Mouse (Mus musculus): ENCODE results near the gene Rbm41. TPM values are rescaled to one million over a fixed set of nuclear protein-coding genes. Genes with fewer than 3 reads are reported as not detected.

Rbm41 gene
- polyA plus RNA-seq, 1 experiment from 2014 or later: 3.9 TPM

DNA sequence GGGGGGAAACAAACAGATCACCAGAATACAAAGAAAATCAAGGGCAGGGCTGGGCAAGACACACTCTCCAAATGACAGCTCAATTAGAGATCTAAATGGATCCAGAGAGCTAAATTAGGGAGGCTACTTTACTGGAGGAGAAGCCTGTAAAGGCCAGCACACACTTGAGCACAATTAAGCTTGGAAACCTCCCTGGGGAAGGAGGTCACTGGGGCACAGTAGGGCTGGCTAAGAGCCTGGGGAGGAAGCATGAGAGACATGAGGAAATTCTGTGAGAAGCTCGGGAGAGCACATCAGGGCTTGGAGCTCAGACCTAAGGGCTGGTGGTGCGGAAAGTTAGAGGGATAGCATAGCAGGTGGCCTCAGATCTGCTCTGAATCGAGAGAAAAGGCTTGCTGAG lies 120.5 kb downstream of the Rbm41 start:
- Histone ChIP-seq H3K36me3 (ENCODE audit: control insufficient read depth, insufficient read depth, low read length) (no peaks in the 10 kb centered on the region), H3K9ac (ENCODE audit: low read depth, low read length) (no peak overlapping the region), H3K4me2 (no peak overlapping the region), H3K4me3 (ENCODE audit: low read depth, low read length) (no peak overlapping the region), H3K9me3 (ENCODE audit: control insufficient read depth, low read length) (no peaks in the 10 kb centered on the region), H3K4me1 (replicated peaks; ENCODE audit: control insufficient read depth, insufficient read depth, low read length) (no peaks in the 10 kb centered on the region), H3K27ac (ENCODE audit: low read depth, low read length) (no peak overlapping the region), H3K27me3 (replicated peaks; ENCODE audit: control insufficient read depth, insufficient read depth, low read length) (peaks cover 4% of the 10 kb centered on the region; the same call in 1 of the 2 replicates)
- 49% methylated on average over 3 of the region's 3 CpGs for WGBS
- DNase-seq (ENCODE audit: low spot score) (no peak), ATAC-seq (replicated peaks; ENCODE audit: low FRiP score) (no peak)

DNA sequence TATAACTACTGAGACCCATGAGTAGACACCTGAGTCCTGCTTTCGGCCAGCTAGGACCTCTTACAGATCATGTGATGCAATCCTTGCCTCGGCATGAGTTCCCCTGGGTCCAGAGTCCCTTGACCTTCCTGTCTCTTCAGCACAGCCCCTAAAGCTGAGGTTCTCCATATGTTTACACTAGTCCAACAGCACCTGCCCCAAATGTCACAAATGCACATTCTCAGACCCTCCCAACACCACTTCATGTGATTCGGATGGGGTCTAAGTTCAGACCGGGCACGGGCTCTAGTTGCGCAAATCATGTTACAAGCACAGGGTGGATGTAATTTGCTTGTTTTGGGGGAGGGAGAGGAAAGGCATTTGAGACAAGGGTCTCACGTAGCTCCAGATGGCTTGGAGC lies 121.3 kb downstream of the Rbm41 start:
- ATAC-seq (replicated peaks; ENCODE audit: low FRiP score): 0 out of 2 replicates have a peak, but pooled peaks have one; percentile 34
- DNase-seq (ENCODE audit: low spot score): no peak
- 68% methylated on average over 7 of the region's 7 CpGs for WGBS
- H3K36me3 ChIP-seq (ENCODE audit: control insufficient read depth, insufficient read depth, low read length): no peaks in the 10 kb centered on the region
- H3K27ac ChIP-seq (ENCODE audit: low read depth, low read length): no peak overlapping the region
- H3K4me2 ChIP-seq: no peak overlapping the region
- H3K4me1 ChIP-seq (replicated peaks; ENCODE audit: control insufficient read depth, insufficient read depth, low read length): no peaks in the 10 kb centered on the region
- H3K9ac ChIP-seq (ENCODE audit: low read depth, low read length): no peak overlapping the region
- no peaks in the 10 kb centered on the region for H3K9me3 ChIP-seq (ENCODE audit: control insufficient read depth, low read length)
- peaks cover 4% of the 10 kb centered on the region; the same call in 1 of the 2 replicates for H3K27me3 ChIP-seq (replicated peaks; ENCODE audit: control insufficient read depth, insufficient read depth, low read length)
- H3K4me3 ChIP-seq (ENCODE audit: low read depth, low read length): no peak overlapping the region

GRCm38 (mm10) chrX:139870938-139871791 lies 127.2 kb downstream of the Rbm41 start, which contains the start of gene Morc4:
TSS of gene Morc4 (minus strand) at chrX:139871677.
- Histone ChIP-seq H3K4me2 (peak within 1 kb of the TSS; percentile 63), H3K4me1 (replicated peaks; ENCODE audit: control insufficient read depth, insufficient read depth, low read length) (no peaks in the 10 kb centered on the region), H3K27me3 (replicated peaks; ENCODE audit: control insufficient read depth, insufficient read depth, low read length) (no peaks in the 10 kb centered on the region), H3K27ac (ENCODE audit: low read depth, low read length) (no peak within 1 kb of the TSS), H3K4me3 (ENCODE audit: low read depth, low read length) (peak within 1 kb of the TSS; percentile 66), H3K36me3 (ENCODE audit: control insufficient read depth, insufficient read depth, low read length) (no peaks in the 10 kb centered on the region), H3K9ac (ENCODE audit: low read depth, low read length) (peak within 1 kb of the TSS; percentile 59), H3K9me3 (ENCODE audit: control insufficient read depth, low read length) (no peaks in the 10 kb centered on the region)
- peak; percentile 82 for ATAC-seq (replicated peaks; ENCODE audit: low FRiP score)
- WGBS: 22% methylated on average over 60 of the region's 87 CpGs
- peak; percentile 54 for DNase-seq (ENCODE audit: low spot score)

GRCm38 (mm10) chrX:139870300-139870711 lies 128.1 kb downstream of the Rbm41 start:
- Histone ChIP-seq H3K9me3 (ENCODE audit: control insufficient read depth, low read length) (no peaks in the 10 kb centered on the region), H3K27me3 (replicated peaks; ENCODE audit: control insufficient read depth, insufficient read depth, low read length) (no peaks in the 10 kb centered on the region), H3K36me3 (ENCODE audit: control insufficient read depth, insufficient read depth, low read length) (no peaks in the 10 kb centered on the region), H3K4me1 (replicated peaks; ENCODE audit: control insufficient read depth, insufficient read depth, low read length) (no peaks in the 10 kb centered on the region), H3K4me3 (ENCODE audit: low read depth, low read length) (peak overlapping the region; percentile 66), H3K4me2 (peak overlapping the region; percentile 63), H3K27ac (ENCODE audit: low read depth, low read length) (no peak overlapping the region), H3K9ac (ENCODE audit: low read depth, low read length) (peak overlapping the region; percentile 59; the same call in 1 of the 2 replicates)
- peak; percentile 30 for ATAC-seq (replicated peaks; ENCODE audit: low FRiP score)
- 20% methylated on average over 15 of the region's 15 CpGs for WGBS
- DNase-seq (ENCODE audit: low spot score): peak; percentile 32

GRCm38 (mm10) chrX:139859402-139859801 lies 139.0 kb downstream of the Rbm41 start:
- Histone ChIP-seq H3K4me1 (replicated peaks; ENCODE audit: control insufficient read depth, insufficient read depth, low read length) (no peaks in the 10 kb centered on the region), H3K4me2 (no peak overlapping the region), H3K27ac (ENCODE audit: low read depth, low read length) (no peak overlapping the region), H3K27me3 (replicated peaks; ENCODE audit: control insufficient read depth, insufficient read depth, low read length) (no peaks in the 10 kb centered on the region; the same call in 1 of the 2 replicates), H3K9ac (ENCODE audit: low read depth, low read length) (no peak overlapping the region), H3K36me3 (ENCODE audit: control insufficient read depth, insufficient read depth, low read length) (no peaks in the 10 kb centered on the region), H3K4me3 (ENCODE audit: low read depth, low read length) (no peak overlapping the region), H3K9me3 (ENCODE audit: control insufficient read depth, low read length) (no peaks in the 10 kb centered on the region)
- ATAC-seq (replicated peaks; ENCODE audit: low FRiP score) (no peak), DNase-seq (ENCODE audit: low spot score) (no peak)
- WGBS: 73% methylated on average over 5 of the region's 5 CpGs

DNA sequence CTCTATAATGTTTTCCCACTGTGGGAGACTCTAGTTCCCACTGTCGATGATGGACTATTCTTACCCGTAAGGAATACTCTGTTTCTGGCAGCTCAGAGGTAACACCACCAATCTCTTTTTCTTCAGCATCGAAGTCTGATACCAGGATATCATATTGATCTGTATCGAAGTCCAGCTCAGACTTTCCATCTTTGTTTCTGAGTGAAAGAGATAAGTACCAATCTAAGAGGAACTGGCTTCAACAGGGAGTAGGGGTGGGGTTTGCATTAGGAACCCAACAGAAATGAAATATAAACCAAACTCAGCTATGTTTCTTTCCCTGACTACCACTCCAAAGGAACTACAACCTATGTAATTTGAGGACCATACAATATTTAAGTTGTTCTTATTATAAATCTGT lies 143.6 kb downstream of the Rbm41 start:
- no peak overlapping the region for H3K4me3 ChIP-seq (ENCODE audit: low read depth, low read length)
- no peak overlapping the region for H3K27ac ChIP-seq (ENCODE audit: low read depth, low read length)
- no peaks in the 10 kb centered on the region for H3K4me1 ChIP-seq (replicated peaks; ENCODE audit: control insufficient read depth, insufficient read depth, low read length)
- H3K9me3 ChIP-seq (ENCODE audit: control insufficient read depth, low read length): no peaks in the 10 kb centered on the region
- H3K9ac ChIP-seq (ENCODE audit: low read depth, low read length): no peak overlapping the region
- no peaks in the 10 kb centered on the region for H3K27me3 ChIP-seq (replicated peaks; ENCODE audit: control insufficient read depth, insufficient read depth, low read length)
- ATAC-seq (replicated peaks; ENCODE audit: low FRiP score) (no peak), DNase-seq (ENCODE audit: low spot score) (no peak)
- no peak overlapping the region for H3K4me2 ChIP-seq
- WGBS: 83% methylated on average over 4 of the region's 4 CpGs
- no peaks in the 10 kb centered on the region for H3K36me3 ChIP-seq (ENCODE audit: control insufficient read depth, insufficient read depth, low read length)

DNA sequence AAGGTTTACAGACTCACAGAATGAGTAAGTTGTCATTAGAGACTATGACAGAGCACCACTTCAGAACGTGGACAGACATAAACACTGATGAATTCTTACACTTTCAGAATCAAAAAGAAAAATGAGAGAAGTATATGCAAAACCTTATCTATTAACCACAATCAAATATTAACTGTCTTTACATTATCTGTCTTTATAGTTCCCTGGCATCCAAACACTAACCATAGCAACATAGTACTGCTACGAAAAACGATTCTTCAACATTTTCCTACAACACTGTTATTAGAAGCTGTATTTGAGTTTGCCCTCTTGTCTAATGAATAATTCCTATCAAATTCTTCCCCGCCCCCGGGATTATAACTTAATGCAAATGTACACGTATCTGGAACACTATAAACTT lies 157.3 kb downstream of the Rbm41 start:
- H3K9ac ChIP-seq (ENCODE audit: low read depth, low read length): no peak overlapping the region

More for the DNA sequence above, 157.3 kb downstream of the Rbm41 start:
- ATAC-seq (replicated peaks; ENCODE audit: low FRiP score) (no peak), DNase-seq (ENCODE audit: low spot score) (no peak)
- Histone ChIP-seq H3K9me3 (ENCODE audit: control insufficient read depth, low read length) (no peaks in the 10 kb centered on the region), H3K36me3 (ENCODE audit: control insufficient read depth, insufficient read depth, low read length) (no peaks in the 10 kb centered on the region), H3K27me3 (replicated peaks; ENCODE audit: control insufficient read depth, insufficient read depth, low read length) (no peaks in the 10 kb centered on the region), H3K27ac (ENCODE audit: low read depth, low read length) (no peak overlapping the region), H3K4me2 (no peak overlapping the region), H3K4me3 (ENCODE audit: low read depth, low read length) (no peak overlapping the region), H3K4me1 (replicated peaks; ENCODE audit: control insufficient read depth, insufficient read depth, low read length) (no peaks in the 10 kb centered on the region)
- 73% methylated on average over 6 of the region's 6 CpGs for WGBS

Data from liver, embryonic 11.5 days (tissue).